Mouse (Mus musculus): ENCODE data around the gene Ifit1bl2. TPM values are rescaled to one million over a fixed set of nuclear protein-coding genes. Genes with fewer than 3 reads are reported as not detected.
"Not testable (repeated sequence)": the region's sequence is repeated elsewhere in the genome, so short reads cannot be mapped to it uniquely, and the experiment has no call there.

The Ifit1bl2 gene
- total and polyA plus RNA-seq, 2 experiments from 2014 or later: 0.18 to 0.52 TPM

GRCm38 (mm10) chr19:34593456-34593855 lies 47.1 kb downstream of the Ifit1bl2 start:
- Histone ChIP-seq H3K27me3 (ENCODE audit: insufficient read depth, low read length) (no peaks in the 10 kb centered on the region), H3K4me3 (ENCODE audit: low read depth, low read length) (no peak overlapping the region), H3K27ac (ENCODE audit: low read depth, low read length) (no peak overlapping the region), H3K9me3 (ENCODE audit: low read length) (no peaks in the 10 kb centered on the region), H3K4me1 (ENCODE audit: insufficient read depth) (0 out of 2 replicates have a peak, but pooled peaks cover 1% of the 10 kb centered on the region), H3K36me3 (ENCODE audit: insufficient read depth) (no peaks in the 10 kb centered on the region), H3K4me2 (ENCODE audit: low read depth) (no peak overlapping the region), H3K9ac (no peak overlapping the region)
- DNase-seq (no peak), ATAC-seq (no peak)
- 91% methylated on average over 2 of the region's 2 CpGs for WGBS
- TF ChIP-seq CTCF (IDR thresholded peaks at IDR 0.05; ENCODE audit: low read depth): no peak

DNA sequence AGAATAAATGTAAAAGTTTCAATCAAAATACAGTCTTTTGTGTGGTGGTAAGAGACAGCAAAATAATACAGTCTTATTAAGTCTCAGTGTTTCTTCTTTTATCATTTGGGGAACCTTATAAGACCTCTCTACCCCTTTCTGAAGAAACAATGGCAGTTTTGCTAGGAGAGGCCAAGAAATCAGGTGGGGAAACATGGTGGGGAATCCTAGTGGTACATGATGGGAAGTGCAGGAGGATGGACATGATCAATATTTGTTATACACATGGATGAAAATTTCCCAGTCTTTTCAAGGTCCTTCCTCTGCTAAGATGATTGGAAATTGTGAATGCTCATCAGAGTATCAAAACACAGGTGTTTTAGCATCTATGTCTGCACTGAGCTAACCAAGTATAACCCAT lies 51.6 kb downstream of the Ifit1bl2 start:
- H3K36me3 ChIP-seq (ENCODE audit: insufficient read depth): no peaks in the 10 kb centered on the region
- no peak overlapping the region for H3K27ac ChIP-seq (ENCODE audit: low read depth, low read length)
- no peak for DNase-seq
- no peak for ATAC-seq
- H3K27me3 ChIP-seq (ENCODE audit: insufficient read depth, low read length): no peaks in the 10 kb centered on the region
- peak; percentile 27; the same call in 1 of the 2 replicates for TF ChIP-seq CTCF (IDR thresholded peaks at IDR 0.05; ENCODE audit: low read depth)
- H3K9ac ChIP-seq: no peak overlapping the region
- H3K4me1 ChIP-seq (ENCODE audit: insufficient read depth): 0 out of 2 replicates have a peak, but pooled peaks cover 5% of the 10 kb centered on the region
- H3K9me3 ChIP-seq (ENCODE audit: low read length): no peaks in the 10 kb centered on the region
- H3K4me2 ChIP-seq (ENCODE audit: low read depth): no peak overlapping the region
- no peak overlapping the region for H3K4me3 ChIP-seq (ENCODE audit: low read depth, low read length)

DNA sequence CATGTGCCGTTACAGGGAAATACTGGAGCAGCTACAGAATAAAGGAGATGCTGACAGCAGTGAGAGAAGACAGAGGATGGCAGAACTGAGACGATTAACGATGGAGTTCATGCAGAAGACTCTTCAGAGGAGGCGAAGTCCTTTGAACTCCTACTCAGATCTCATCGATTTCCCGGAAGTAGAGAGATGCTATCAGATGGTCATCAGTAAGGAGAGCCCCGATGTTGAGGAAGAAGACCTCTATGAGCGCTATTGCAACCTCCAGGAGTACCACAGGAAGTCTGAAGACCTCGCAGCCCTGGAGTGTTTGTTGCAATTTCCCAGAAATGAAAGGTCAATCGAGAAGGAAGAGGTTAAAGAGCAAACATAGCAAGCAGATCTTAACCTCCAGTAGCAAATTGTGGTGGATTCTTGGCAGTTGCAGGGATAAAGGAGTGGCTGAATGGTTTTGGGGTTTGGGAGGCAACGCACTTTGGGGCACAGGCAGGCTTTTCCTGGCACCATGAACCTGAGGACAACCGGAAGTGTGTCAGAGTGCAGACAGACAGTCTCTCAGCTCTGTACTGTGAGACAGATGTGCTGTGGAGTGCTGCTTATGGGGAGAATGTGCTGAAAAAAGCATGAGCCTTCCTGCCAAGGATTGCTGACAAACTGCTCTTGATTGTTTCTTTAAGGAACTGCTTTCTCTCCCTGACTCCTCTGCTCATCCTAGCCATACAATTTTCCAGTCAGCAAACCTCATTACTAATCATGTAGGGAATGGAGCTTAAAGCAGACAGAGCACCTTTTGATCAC lies 52.4 kb downstream of the Ifit1bl2 start:
- not testable (repeated sequence) for H3K4me1 ChIP-seq (ENCODE audit: insufficient read depth); H3K9ac ChIP-seq; H3K27me3 ChIP-seq (ENCODE audit: insufficient read depth, low read length); DNase-seq; H3K36me3 ChIP-seq (ENCODE audit: insufficient read depth); H3K4me3 ChIP-seq (ENCODE audit: low read depth, low read length); H3K9me3 ChIP-seq (ENCODE audit: low read length); H3K27ac ChIP-seq (ENCODE audit: low read depth, low read length); H3K4me2 ChIP-seq (ENCODE audit: low read depth)
- 82% methylated on average over 6 of the region's 12 CpGs for WGBS
- ATAC-seq: peak; percentile 53

DNA sequence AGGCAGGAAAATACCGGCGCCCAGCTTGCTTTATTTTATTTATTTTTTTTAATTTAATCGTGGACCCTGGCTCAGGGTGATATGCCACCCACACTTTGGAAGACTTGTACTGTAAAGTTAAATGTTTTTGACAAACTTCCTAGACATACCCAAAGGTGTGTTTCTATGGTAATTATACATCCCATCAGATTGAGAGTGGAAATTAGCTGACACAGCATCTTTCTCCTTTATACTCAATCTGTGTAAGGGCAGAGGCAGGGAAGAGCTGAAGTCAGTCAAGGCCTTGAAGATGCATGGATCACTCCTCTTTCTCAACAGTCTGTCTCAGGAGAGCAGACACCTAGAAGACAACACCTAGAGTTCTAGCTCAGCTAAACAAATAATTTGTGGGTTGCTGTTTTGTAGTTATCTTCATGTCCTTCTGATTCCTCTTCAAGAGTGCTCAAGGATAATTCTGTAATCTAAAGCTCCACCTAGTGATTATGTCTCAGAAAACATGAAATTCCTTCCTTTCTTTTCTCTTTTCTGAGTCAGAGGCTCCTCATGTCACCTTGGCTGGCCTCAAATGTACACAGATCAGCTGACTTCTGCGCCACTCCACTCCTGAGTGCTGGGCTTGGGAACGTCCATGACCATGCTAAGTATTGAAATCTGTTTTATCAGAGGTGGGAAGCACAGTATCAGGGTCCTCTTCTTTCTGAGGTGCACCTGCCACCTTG lies 54.6 kb downstream of the Ifit1bl2 start:
- not testable (repeated sequence) for H3K4me1 ChIP-seq (ENCODE audit: insufficient read depth); H3K4me2 ChIP-seq (ENCODE audit: low read depth); H3K9me3 ChIP-seq (ENCODE audit: low read length); H3K27me3 ChIP-seq (ENCODE audit: insufficient read depth, low read length); H3K4me3 ChIP-seq (ENCODE audit: low read depth, low read length); H3K27ac ChIP-seq (ENCODE audit: low read depth, low read length); H3K9ac ChIP-seq; ATAC-seq; H3K36me3 ChIP-seq (ENCODE audit: insufficient read depth)
- peak; percentile 6 for DNase-seq
- WGBS: 77% methylated on average over 5 of the region's 5 CpGs
- peak; percentile 22; the same call in 1 of the 2 replicates for TF ChIP-seq CTCF (IDR thresholded peaks at IDR 0.05; ENCODE audit: low read depth)

- H3K4me1 ChIP-seq (ENCODE audit: insufficient read depth); H3K27ac ChIP-seq (ENCODE audit: low read depth, low read length); H3K36me3 ChIP-seq (ENCODE audit: insufficient read depth); H3K27me3 ChIP-seq (ENCODE audit: insufficient read depth, low read length); H3K4me3 ChIP-seq (ENCODE audit: low read depth, low read length); H3K4me2 ChIP-seq (ENCODE audit: low read depth); ATAC-seq; H3K9me3 ChIP-seq (ENCODE audit: low read length); H3K9ac ChIP-seq; DNase-seq: not testable (repeated sequence)
- WGBS: 63% methylated on average over 2 of the region's 2 CpGs
Observed at GRCm38 (mm10) chr19:34583126-34583766, 57.3 kb downstream of the Ifit1bl2 start, which contains the start of gene Ifit3. Gene Ifit3 (plus strand): TSS chr19:34583531.

DNA sequence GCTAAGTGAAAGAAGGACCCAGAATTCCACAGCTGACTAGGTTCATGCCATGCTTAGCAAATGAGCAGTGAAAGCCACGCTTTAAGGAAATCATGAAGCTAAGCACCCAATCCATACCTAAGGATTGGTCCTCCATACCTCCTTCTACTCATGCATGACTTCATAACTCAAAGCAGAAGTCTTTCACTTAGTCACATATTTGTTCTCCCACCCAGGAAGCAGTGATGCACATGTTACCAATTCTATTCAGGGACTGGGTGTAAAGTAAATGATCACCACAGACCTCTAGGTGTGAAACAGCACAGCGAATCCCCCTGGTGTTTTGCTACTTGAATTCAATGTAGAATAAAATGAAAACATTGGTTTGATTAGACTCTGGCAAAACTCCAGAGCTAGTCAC lies 57.8 kb downstream of the Ifit1bl2 start:
- H3K27ac ChIP-seq (ENCODE audit: low read depth, low read length); H3K4me2 ChIP-seq (ENCODE audit: low read depth); H3K27me3 ChIP-seq (ENCODE audit: insufficient read depth, low read length); H3K36me3 ChIP-seq (ENCODE audit: insufficient read depth); H3K4me3 ChIP-seq (ENCODE audit: low read depth, low read length); H3K9ac ChIP-seq; H3K9me3 ChIP-seq (ENCODE audit: low read length); DNase-seq; ATAC-seq; H3K4me1 ChIP-seq (ENCODE audit: insufficient read depth): not testable (repeated sequence)
- 64% methylated on average over 2 of the region's 2 CpGs for WGBS

DNA sequence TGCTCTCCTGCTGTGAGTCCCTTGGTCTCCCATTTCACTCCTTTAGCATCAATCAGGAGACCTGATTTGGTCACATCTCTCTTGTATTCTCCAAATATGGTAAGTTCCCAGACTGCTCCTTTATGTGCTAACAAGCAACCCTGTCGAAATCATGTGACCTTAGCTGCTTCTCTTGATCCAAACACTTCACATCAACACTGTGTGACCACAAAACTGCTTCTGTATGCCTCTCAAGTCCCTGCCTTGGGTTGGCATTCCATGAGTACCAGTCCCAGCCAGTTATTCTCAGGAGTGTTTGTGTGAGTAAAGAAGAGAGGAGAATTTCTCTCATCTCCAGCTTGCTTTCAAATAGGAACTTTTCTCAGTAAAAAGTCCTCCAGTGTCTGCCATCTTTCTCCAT lies 63.4 kb downstream of the Ifit1bl2 start:
- Histone ChIP-seq H3K27ac (ENCODE audit: low read depth, low read length) (no peak overlapping the region), H3K4me1 (ENCODE audit: insufficient read depth) (no peaks in the 10 kb centered on the region), H3K9ac (no peak overlapping the region), H3K4me2 (ENCODE audit: low read depth) (no peak overlapping the region), H3K36me3 (ENCODE audit: insufficient read depth) (no peaks in the 10 kb centered on the region; the same call in 1 of the 2 replicates), H3K9me3 (ENCODE audit: low read length) (no peaks in the 10 kb centered on the region), H3K4me3 (ENCODE audit: low read depth, low read length) (no peak overlapping the region), H3K27me3 (ENCODE audit: insufficient read depth, low read length) (no peaks in the 10 kb centered on the region)
- WGBS: 50% methylated on average over 1 of the region's 1 CpGs
- no peak for ATAC-seq
- DNase-seq: no peak
- no peak for TF ChIP-seq CTCF (IDR thresholded peaks at IDR 0.05; ENCODE audit: low read depth)
